Mouse (Mus musculus): Measurements from ENCODE around the gene Nfib. TPM values are rescaled to one million over a fixed set of nuclear protein-coding genes. Genes with fewer than 3 reads are reported as not detected.

The Nfib gene
- polyA plus RNA-seq, 1 experiment from 2014 or later, result 13.5 TPM

DNA sequence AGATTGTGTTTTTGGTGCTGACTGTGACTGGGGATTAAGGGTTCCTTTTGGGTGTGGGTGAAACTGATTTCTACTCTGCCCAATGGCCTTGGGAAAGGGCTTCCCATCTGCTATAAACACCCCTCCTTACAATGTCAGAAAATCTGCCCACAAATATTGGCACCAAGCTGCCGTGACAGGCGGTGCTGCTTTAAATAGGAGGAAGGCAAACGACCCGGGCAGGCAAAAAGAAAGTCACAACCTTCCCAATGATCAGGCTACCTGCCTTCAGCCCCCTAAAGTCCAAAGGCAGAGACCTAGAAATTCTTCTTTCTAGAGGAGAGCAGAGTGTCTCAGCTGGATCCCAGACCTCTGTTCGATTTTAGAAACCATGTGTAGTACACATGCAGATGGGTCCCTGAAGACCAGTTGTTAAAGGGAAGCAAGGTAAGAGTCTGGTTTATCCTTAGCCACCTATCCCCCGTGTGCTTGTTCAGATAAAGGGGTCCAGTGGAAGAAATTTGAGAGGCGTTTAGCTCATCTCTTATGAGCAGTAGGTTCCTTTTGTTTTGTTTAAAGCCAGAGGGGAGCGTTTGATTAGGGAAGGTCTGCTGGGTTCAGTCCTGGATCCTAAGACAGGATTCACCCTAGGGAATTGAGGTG is 166.0 kb downstream of the Nfib start:
- Histone ChIP-seq H3K4me3 (ENCODE audit: low read depth, low read length) (no peak overlapping the region), H3K27me3 (replicated peaks; ENCODE audit: control insufficient read depth, insufficient read depth, low read length) (peaks cover 39% of the 10 kb centered on the region), H3K36me3 (ENCODE audit: control insufficient read depth, insufficient read depth) (no peaks in the 10 kb centered on the region), H3K9me3 (ENCODE audit: control insufficient read depth) (no peaks in the 10 kb centered on the region), H3K9ac (ENCODE audit: low read depth, low read length) (no peak overlapping the region), H3K4me1 (replicated peaks; ENCODE audit: control insufficient read depth, insufficient read depth, low read length) (peaks cover 13% of the 10 kb centered on the region; the same call in 1 of the 2 replicates), H3K4me2 (replicated peaks; ENCODE audit: low read depth) (no peak overlapping the region), H3K27ac (ENCODE audit: low read depth, low read length) (no peak overlapping the region)
- WGBS, result 56% methylated on average over 8 of the region's 8 CpGs
- no peak for ATAC-seq
- TF ChIP-seq CTCF (IDR thresholded peaks at IDR 0.05; ENCODE audit: low read depth), result no peak

DNA sequence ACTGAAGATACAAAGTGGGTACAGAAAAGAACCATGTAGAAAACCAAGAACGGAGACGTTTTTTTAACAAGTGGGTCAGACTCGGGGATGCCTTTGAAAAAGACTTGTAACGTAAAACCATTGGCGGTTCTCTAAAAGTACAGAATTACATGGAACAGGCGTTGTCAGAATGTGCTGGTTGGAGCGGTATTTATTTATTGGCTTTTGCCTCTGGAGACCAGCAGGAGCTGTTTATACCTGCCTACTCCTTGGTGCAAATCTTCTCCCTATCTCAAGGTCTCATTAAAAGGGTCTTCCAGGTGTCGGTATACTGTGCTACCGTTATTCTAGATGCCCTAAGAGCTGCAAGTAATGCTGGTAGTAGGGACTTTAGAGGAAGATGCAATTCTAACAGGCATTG is 166.7 kb downstream of the Nfib start:
- ATAC-seq, result no peak
- TF ChIP-seq CTCF (IDR thresholded peaks at IDR 0.05; ENCODE audit: low read depth), result no peak
- peak overlapping the region; percentile 77 for H3K4me2 ChIP-seq (replicated peaks; ENCODE audit: low read depth)
- H3K4me3 ChIP-seq (ENCODE audit: low read depth, low read length), result peak overlapping the region; percentile 44
- no peak overlapping the region for H3K27ac ChIP-seq (ENCODE audit: low read depth, low read length)
- WGBS, result 19% methylated on average over 9 of the region's 9 CpGs
- H3K9ac ChIP-seq (ENCODE audit: low read depth, low read length), result no peak overlapping the region
- peaks cover 39% of the 10 kb centered on the region for H3K27me3 ChIP-seq (replicated peaks; ENCODE audit: control insufficient read depth, insufficient read depth, low read length)
- peaks cover 13% of the 10 kb centered on the region; the same call in 1 of the 2 replicates for H3K4me1 ChIP-seq (replicated peaks; ENCODE audit: control insufficient read depth, insufficient read depth, low read length)
- H3K9me3 ChIP-seq (ENCODE audit: control insufficient read depth), result no peaks in the 10 kb centered on the region
- no peaks in the 10 kb centered on the region for H3K36me3 ChIP-seq (ENCODE audit: control insufficient read depth, insufficient read depth)

GRCm38 (mm10) chr4:82538069-82538811 is 167.3 kb downstream of the Nfib start:
- 5% methylated on average over 30 of the region's 30 CpGs for WGBS
- TF ChIP-seq CTCF (IDR thresholded peaks at IDR 0.05; ENCODE audit: low read depth), result no peak
- H3K4me3 ChIP-seq (ENCODE audit: low read depth, low read length), result peak overlapping the region; percentile 44
- peaks cover 39% of the 10 kb centered on the region for H3K27me3 ChIP-seq (replicated peaks; ENCODE audit: control insufficient read depth, insufficient read depth, low read length)
- peak overlapping the region; percentile 26; the same call in 1 of the 2 replicates for H3K9ac ChIP-seq (ENCODE audit: low read depth, low read length)
- H3K4me2 ChIP-seq (replicated peaks; ENCODE audit: low read depth), result peak overlapping the region; percentile 77
- no peaks in the 10 kb centered on the region for H3K36me3 ChIP-seq (ENCODE audit: control insufficient read depth, insufficient read depth)
- H3K27ac ChIP-seq (ENCODE audit: low read depth, low read length), result no peak overlapping the region
- H3K9me3 ChIP-seq (ENCODE audit: control insufficient read depth), result no peaks in the 10 kb centered on the region
- peaks cover 9% of the 10 kb centered on the region; the same call in 1 of the 2 replicates for H3K4me1 ChIP-seq (replicated peaks; ENCODE audit: control insufficient read depth, insufficient read depth, low read length)
- no peak for ATAC-seq

- ATAC-seq, result no peak
- Histone ChIP-seq H3K36me3 (ENCODE audit: control insufficient read depth, insufficient read depth) (no peaks in the 10 kb centered on the region), H3K27ac (ENCODE audit: low read depth, low read length) (no peak overlapping the region), H3K4me3 (ENCODE audit: low read depth, low read length) (peak overlapping the region; percentile 44), H3K4me1 (replicated peaks; ENCODE audit: control insufficient read depth, insufficient read depth, low read length) (peaks cover 6% of the 10 kb centered on the region; the same call in 1 of the 2 replicates), H3K27me3 (replicated peaks; ENCODE audit: control insufficient read depth, insufficient read depth, low read length) (peaks cover 39% of the 10 kb centered on the region), H3K9me3 (ENCODE audit: control insufficient read depth) (no peaks in the 10 kb centered on the region), H3K9ac (ENCODE audit: low read depth, low read length) (0 out of 2 replicates have a peak overlapping the region, but pooled peaks have one; percentile 26), H3K4me2 (replicated peaks; ENCODE audit: low read depth) (peak overlapping the region; percentile 77)
- WGBS, result 4% methylated on average over 28 of the region's 28 CpGs
- no peak for TF ChIP-seq CTCF (IDR thresholded peaks at IDR 0.05; ENCODE audit: low read depth)
Observed at GRCm38 (mm10) chr4:82537279-82537967, 168.1 kb downstream of the Nfib start.

GRCm38 (mm10) chr4:82536435-82537278 is 168.9 kb downstream of the Nfib start:
- H3K9ac ChIP-seq (ENCODE audit: low read depth, low read length), result no peak overlapping the region
- H3K27ac ChIP-seq (ENCODE audit: low read depth, low read length), result no peak overlapping the region
- no peaks in the 10 kb centered on the region for H3K36me3 ChIP-seq (ENCODE audit: control insufficient read depth, insufficient read depth)
- peaks cover 6% of the 10 kb centered on the region; the same call in 1 of the 2 replicates for H3K4me1 ChIP-seq (replicated peaks; ENCODE audit: control insufficient read depth, insufficient read depth, low read length)
- peak overlapping the region; percentile 44 for H3K4me3 ChIP-seq (ENCODE audit: low read depth, low read length)
- no peak for ATAC-seq
- no peak for TF ChIP-seq CTCF (IDR thresholded peaks at IDR 0.05; ENCODE audit: low read depth)
- peaks cover 39% of the 10 kb centered on the region for H3K27me3 ChIP-seq (replicated peaks; ENCODE audit: control insufficient read depth, insufficient read depth, low read length)
- H3K4me2 ChIP-seq (replicated peaks; ENCODE audit: low read depth), result peak overlapping the region; percentile 77
- H3K9me3 ChIP-seq (ENCODE audit: control insufficient read depth), result no peaks in the 10 kb centered on the region
- WGBS, result 19% methylated on average over 36 of the region's 36 CpGs

Data from intestine, postnatal 0 days (tissue).